Mouse (Mus musculus) kidney, embryonic 16.5 days (tissue): ENCODE data around the gene Pms2. TPM values are rescaled to one million over a fixed set of nuclear protein-coding genes. Genes with fewer than 3 reads are reported as not detected.

Source experiments
- ATAC-seq: fragments of 200-750 bp; cut with Nextera tagmentation; 2 replicates; pipeline ENCODE4 v1.8.0; 2017; ENCODE audit warnings: moderate TSS enrichment; ENCODE audit not compliant: low FRiP score, low TSS enrichment
- H3K27ac ChIP-seq: fragments of 300-500 bp; sonication (generic); 2 replicates; pipeline ENCODE4 v1.5.1; 2014; ENCODE audit warnings: low read length
- H3K27me3 ChIP-seq: fragments of 300-500 bp; sonication (generic); 2 replicates; pipeline ENCODE4 v1.6.1; 2014; ENCODE audit warnings: low read length, control low read depth, mixed read lengths; ENCODE audit not compliant: insufficient read depth
- H3K36me3 ChIP-seq: fragments of 300-500 bp; sonication (generic); 2 replicates; pipeline ENCODE4 v1.6.1; 2014; ENCODE audit warnings: low read length, control low read depth, mixed read lengths; ENCODE audit not compliant: insufficient read depth
- H3K4me1 ChIP-seq: fragments of 300-500 bp; sonication (generic); 2 replicates; pipeline ENCODE4 v1.6.1; 2014; ENCODE audit warnings: low read length, control low read depth, mixed read lengths; ENCODE audit not compliant: insufficient read depth
- H3K4me2 ChIP-seq: fragments of 300-500 bp; sonication (generic); replicated peaks from 2 replicates; pipeline ENCODE4 v1.6.1; 2014; ENCODE audit warnings: low read depth, low read length
- H3K4me3 ChIP-seq: fragments of 300-500 bp; sonication (generic); 2 replicates; pipeline ENCODE4 v1.5.1; 2014; ENCODE audit warnings: mild to moderate bottlenecking, low read length
- H3K9ac ChIP-seq: fragments of 300-500 bp; sonication (generic); replicated peaks from 2 replicates; pipeline ENCODE4 v1.6.1; 2014; ENCODE audit warnings: low read length
- H3K9me3 ChIP-seq: fragments of 300-500 bp; sonication (generic); 2 replicates; pipeline ENCODE4 v1.6.1; 2016; ENCODE audit warnings: low read length, control low read depth
- WGBS: fragments of 180-500 bp; shearing (Covaris S2); extraction: QIAGEN DNeasy Blood & Tissue Kit; methylation state at CpG from one replicate; pipeline ENCODE4 v1.1.7; 2014; 5-methylcytosine and 5-hydroxymethylcytosine counted together
- polyA plus RNA-seq: library from polyadenylated mRNA; unstranded; fragments of >200 nt; fragmentation: Nextera tagmentation; extraction: Ambion mirVana; gene quantifications from 2 replicates; pipeline ENCODE4 v1.2.1, GENCODE M21; 2015

Gene Pms2
- polyA plus RNA-seq, 1 experiment from 2014 or later: 26.8 TPM

- Histone ChIP-seq H3K9ac (no peak overlapping the region), H3K4me3 (no peak overlapping the region), H3K4me1 (peaks cover 17% of the 10 kb centered on the region), H3K36me3 (peaks cover 53% of the 10 kb centered on the region), H3K9me3 (no peaks in the 10 kb centered on the region), H3K27me3 (no peaks in the 10 kb centered on the region), H3K27ac (no peak overlapping the region), H3K4me2 (no peak overlapping the region)
- WGBS: 90% methylated on average over 4 of the region's 4 CpGs
- no peak for ATAC-seq
These were observed 6.0 kb upstream of the Pms2 start for GRCm38 (mm10) chr5:143903813-143904212.

DNA sequence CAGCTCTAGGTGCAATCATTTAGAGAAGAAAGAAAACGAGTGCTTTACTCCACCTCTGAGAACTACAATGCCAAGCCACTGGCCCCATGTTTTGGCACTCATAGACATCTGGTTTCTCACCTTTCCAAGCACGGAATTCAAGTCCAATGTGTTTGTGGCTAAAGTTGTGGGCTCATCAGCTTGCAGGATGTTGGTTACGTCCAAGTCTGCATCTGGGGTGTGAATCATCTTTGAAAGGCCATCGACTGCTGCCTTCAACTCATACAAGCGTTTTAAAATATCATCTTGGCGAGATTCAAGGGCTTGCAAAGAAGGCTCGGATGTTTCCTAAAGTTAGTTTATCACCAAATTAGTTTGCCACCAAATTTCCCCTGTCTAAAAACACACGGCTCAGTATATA lies 3.3 kb upstream of the Pms2 start:
- no peaks in the 10 kb centered on the region for H3K27me3 ChIP-seq
- WGBS: 76% methylated on average over 8 of the region's 8 CpGs
- H3K4me1 ChIP-seq: peaks cover 28% of the 10 kb centered on the region
- peaks cover 42% of the 10 kb centered on the region for H3K36me3 ChIP-seq
- H3K4me2 ChIP-seq: no peak overlapping the region
- no peak overlapping the region for H3K9ac ChIP-seq
- H3K4me3 ChIP-seq: no peak overlapping the region
- H3K9me3 ChIP-seq: no peaks in the 10 kb centered on the region
- ATAC-seq: no peak
- H3K27ac ChIP-seq: no peak overlapping the region

DNA sequence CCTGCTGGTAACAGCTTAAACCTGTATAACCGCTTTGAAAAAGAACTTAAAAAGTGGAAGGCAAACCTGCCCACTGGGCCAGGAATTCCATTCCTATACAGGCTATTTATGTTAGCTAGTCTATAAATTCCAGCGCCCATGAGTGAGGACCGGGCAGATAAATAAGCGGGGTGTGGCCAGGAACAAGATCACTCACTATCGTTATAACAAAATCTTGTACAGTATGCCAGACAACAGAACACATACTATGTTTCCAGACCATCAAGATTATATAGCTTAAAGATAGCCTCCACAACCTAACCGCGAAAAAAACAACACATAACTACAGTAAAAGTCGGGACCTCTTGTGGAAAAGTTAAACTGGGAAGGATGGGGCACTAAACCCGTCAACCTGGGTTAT lies 838 bp upstream of the Pms2 start:
- H3K4me3 ChIP-seq: peak overlapping the region; percentile 78
- H3K4me1 ChIP-seq: peaks cover 28% of the 10 kb centered on the region
- H3K27ac ChIP-seq: peak overlapping the region; percentile 91
- H3K36me3 ChIP-seq: peaks cover 23% of the 10 kb centered on the region
- H3K4me2 ChIP-seq: peak overlapping the region; percentile 87
- H3K27me3 ChIP-seq: no peaks in the 10 kb centered on the region
- no peak for ATAC-seq
- peak overlapping the region; percentile 77 for H3K9ac ChIP-seq
- WGBS: 1% methylated on average over 9 of the region's 9 CpGs
- H3K9me3 ChIP-seq: no peaks in the 10 kb centered on the region

GRCm38 (mm10) chr5:143916221-143916620 lies 6.5 kb downstream of the Pms2 start:
- Histone ChIP-seq H3K27ac (no peak overlapping the region), H3K27me3 (no peaks in the 10 kb centered on the region), H3K36me3 (peaks cover 40% of the 10 kb centered on the region), H3K9ac (no peak overlapping the region), H3K4me3 (no peak overlapping the region), H3K9me3 (no peaks in the 10 kb centered on the region), H3K4me2 (no peak overlapping the region), H3K4me1 (peaks cover under 1% of the 10 kb centered on the region)
- 93% methylated on average over 9 of the region's 9 CpGs for WGBS
- no peak for ATAC-seq

DNA sequence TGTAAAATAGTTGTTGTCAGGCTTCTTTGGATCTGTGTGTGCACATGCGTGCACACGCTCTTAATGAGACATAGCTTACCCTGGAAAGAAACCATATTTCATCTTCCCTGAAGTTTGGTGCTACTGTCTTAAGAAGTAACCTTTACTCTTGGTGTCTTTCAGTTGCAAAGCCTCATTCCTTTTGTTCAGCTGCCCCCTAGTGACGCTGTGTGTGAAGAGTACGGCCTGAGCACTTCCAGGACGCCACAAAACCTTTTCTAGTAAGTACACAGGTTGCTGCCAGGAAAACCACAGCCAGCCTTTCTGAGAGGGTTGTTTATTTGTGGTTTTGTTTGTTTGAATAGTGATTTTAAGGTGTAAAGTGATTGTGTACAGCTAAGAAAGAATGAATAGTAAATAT lies 7.7 kb downstream of the Pms2 start:
- Histone ChIP-seq H3K4me1 (no peaks in the 10 kb centered on the region), H3K36me3 (peaks cover 48% of the 10 kb centered on the region), H3K4me2 (no peak overlapping the region), H3K4me3 (no peak overlapping the region), H3K9ac (no peak overlapping the region), H3K9me3 (no peaks in the 10 kb centered on the region), H3K27me3 (no peaks in the 10 kb centered on the region), H3K27ac (no peak overlapping the region)
- no peak for ATAC-seq
- 45% methylated on average over 5 of the region's 5 CpGs for WGBS

DNA sequence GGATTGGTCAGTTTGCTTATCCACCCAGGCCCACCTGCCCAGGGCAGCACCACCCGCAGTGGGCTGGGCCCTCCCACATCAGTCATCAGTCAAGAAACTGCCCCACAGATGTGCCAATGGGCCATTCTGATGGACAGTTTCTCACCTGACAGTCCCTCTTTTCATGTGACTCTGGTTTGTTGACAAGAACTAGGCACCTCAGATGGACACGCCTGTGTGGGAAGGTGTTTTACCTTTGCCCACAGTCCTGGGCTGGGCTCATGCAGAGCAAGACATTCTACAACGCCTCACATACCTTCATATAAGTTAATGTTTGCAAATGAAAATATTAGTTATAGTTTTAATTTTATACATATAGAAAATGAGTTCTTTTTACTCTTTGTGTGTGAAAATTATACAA lies 8.4 kb downstream of the Pms2 start:
- H3K27me3 ChIP-seq: no peaks in the 10 kb centered on the region
- H3K4me1 ChIP-seq: no peaks in the 10 kb centered on the region
- H3K9ac ChIP-seq: no peak overlapping the region
- no peaks in the 10 kb centered on the region for H3K9me3 ChIP-seq
- WGBS: 95% methylated on average over 3 of the region's 3 CpGs
- no peak for ATAC-seq
- no peak overlapping the region for H3K27ac ChIP-seq
- H3K36me3 ChIP-seq: peaks cover 51% of the 10 kb centered on the region
- no peak overlapping the region for H3K4me3 ChIP-seq
- no peak overlapping the region for H3K4me2 ChIP-seq

DNA sequence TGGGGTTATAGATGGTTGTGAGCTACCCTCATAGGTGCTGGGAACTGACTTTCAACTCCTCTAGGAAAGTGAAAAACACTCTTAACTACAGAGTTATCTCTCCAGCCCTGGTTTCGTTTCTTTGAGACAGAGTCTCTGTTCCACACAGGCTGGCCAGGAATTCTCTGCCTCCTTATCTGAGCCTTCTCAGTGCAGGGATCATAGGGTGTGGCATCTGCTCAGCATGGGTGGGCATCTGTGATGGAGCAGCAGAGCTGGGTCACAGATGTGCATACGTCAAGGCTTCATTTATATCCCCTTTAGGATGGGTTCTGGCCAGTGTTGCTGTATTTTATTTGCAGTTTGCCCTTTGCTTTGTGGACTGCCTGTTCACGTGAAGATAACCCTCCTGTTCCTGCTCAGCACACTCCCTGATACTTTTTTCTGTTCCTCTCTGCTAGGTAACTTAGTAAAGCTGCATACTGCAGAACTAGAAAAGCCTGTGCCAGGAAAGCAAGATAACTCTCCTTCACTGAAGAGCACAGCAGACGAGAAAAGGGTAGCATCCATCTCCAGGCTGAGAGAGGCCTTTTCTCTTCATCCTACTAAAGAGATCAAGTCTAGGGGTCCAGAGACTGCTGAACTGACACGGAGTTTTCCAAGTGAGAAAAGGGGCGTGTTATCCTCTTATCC lies 15.2 kb downstream of the Pms2 start:
- 90% methylated on average over 6 of the region's 6 CpGs for WGBS
- peaks cover 67% of the 10 kb centered on the region for H3K36me3 ChIP-seq
- no peak overlapping the region for H3K4me3 ChIP-seq
- no peak overlapping the region for H3K9ac ChIP-seq
- H3K27ac ChIP-seq: no peak overlapping the region
- no peaks in the 10 kb centered on the region for H3K9me3 ChIP-seq
- H3K27me3 ChIP-seq: no peaks in the 10 kb centered on the region
- ATAC-seq: no peak
- H3K4me2 ChIP-seq: no peak overlapping the region
- no peaks in the 10 kb centered on the region for H3K4me1 ChIP-seq

DNA sequence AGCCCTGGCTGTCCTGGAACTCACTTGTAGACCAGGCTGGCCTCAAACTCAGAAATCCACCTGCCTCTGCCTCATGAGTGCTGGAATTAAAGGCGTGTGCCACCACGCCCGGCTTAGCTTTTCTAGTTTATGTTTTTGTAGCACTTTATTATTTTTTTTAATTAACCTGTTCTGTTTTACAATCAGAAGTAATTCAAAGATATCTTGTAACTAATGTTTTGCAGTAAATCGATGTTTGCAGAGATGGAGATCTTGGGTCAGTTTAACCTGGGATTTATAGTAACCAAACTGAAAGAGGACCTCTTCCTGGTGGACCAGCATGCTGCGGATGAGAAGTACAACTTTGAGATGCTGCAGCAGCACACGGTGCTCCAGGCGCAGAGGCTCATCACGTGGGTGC lies 18.1 kb downstream of the Pms2 start, which contains the start of gene Gm42421:
TSS of gene Gm42421 (plus strand) at position 301 of the 400 bp plus-strand sequence.
- H3K4me3 ChIP-seq: no peak within 1 kb of the TSS
- no peaks in the 10 kb centered on the region for H3K27me3 ChIP-seq
- no peaks in the 10 kb centered on the region for H3K9me3 ChIP-seq
- no peaks in the 10 kb centered on the region for H3K4me1 ChIP-seq
- no peak within 1 kb of the TSS for H3K4me2 ChIP-seq
- 95% methylated on average over 8 of the region's 8 CpGs for WGBS
- H3K27ac ChIP-seq: no peak within 1 kb of the TSS
- no peak for ATAC-seq
- H3K36me3 ChIP-seq: peaks cover 63% of the 10 kb centered on the region
- H3K9ac ChIP-seq: no peak within 1 kb of the TSS

GRCm38 (mm10) chr5:143929291-143929690 lies 19.5 kb downstream of the Pms2 start:
- no peak overlapping the region for H3K4me3 ChIP-seq
- no peaks in the 10 kb centered on the region for H3K4me1 ChIP-seq
- H3K9ac ChIP-seq: no peak overlapping the region
- no peaks in the 10 kb centered on the region for H3K27me3 ChIP-seq
- WGBS: 88% methylated on average over 4 of the region's 4 CpGs
- ATAC-seq: no peak
- H3K4me2 ChIP-seq: no peak overlapping the region
- H3K9me3 ChIP-seq: no peaks in the 10 kb centered on the region
- H3K36me3 ChIP-seq: peaks cover 54% of the 10 kb centered on the region
- H3K27ac ChIP-seq: no peak overlapping the region

DNA sequence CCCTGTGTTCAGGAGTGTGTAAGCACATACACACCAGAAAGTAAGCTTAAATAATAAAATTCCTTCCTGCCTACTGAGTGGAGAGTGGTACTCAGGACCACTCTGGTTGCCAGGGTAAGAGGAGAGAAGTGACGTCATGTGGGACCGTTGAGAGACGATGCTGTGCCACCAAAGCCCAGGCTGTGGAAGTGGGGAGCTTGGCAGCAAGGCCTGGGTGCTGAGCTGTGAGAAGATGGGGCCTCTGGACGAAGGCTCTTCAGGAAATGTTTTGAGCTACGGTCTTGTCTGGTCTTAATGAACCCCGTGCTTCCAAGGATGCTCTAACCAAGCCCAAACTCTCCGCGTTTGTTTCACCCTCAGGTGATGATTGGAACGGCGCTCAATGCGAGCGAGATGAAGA lies 20.9 kb downstream of the Pms2 start:
- H3K36me3 ChIP-seq: peaks cover 42% of the 10 kb centered on the region
- no peaks in the 10 kb centered on the region for H3K4me1 ChIP-seq
- no peak overlapping the region for H3K9ac ChIP-seq
- no peak for ATAC-seq
- no peak overlapping the region for H3K4me3 ChIP-seq
- no peak overlapping the region for H3K27ac ChIP-seq
- no peaks in the 10 kb centered on the region for H3K9me3 ChIP-seq
- 96% methylated on average over 12 of the region's 12 CpGs for WGBS
- no peaks in the 10 kb centered on the region for H3K27me3 ChIP-seq
- no peak overlapping the region for H3K4me2 ChIP-seq
